Mouse (Mus musculus) kidney, embryonic 16.5 days (tissue): ENCODE results near the gene Dcaf17. TPM values are rescaled to one million over a fixed set of nuclear protein-coding genes. Genes with fewer than 3 reads are reported as not detected.
A peak's percentile ranks its signal among the peaks of the same experiment; 100 is the strongest.

ENCODE experiments used
- ATAC-seq: fragments of 200-750 bp; cut with Nextera tagmentation; 2 replicates; pipeline ENCODE4 v1.8.0; 2017; ENCODE audit warnings: moderate TSS enrichment; ENCODE audit not compliant: low FRiP score, low TSS enrichment
- H3K27ac ChIP-seq: fragments of 300-500 bp; sonication (generic); 2 replicates; pipeline ENCODE4 v1.5.1; 2014; ENCODE audit warnings: low read length
- H3K27me3 ChIP-seq: fragments of 300-500 bp; sonication (generic); 2 replicates; pipeline ENCODE4 v1.6.1; 2014; ENCODE audit warnings: low read length, control low read depth, mixed read lengths; ENCODE audit not compliant: insufficient read depth
- H3K36me3 ChIP-seq: fragments of 300-500 bp; sonication (generic); 2 replicates; pipeline ENCODE4 v1.6.1; 2014; ENCODE audit warnings: low read length, control low read depth, mixed read lengths; ENCODE audit not compliant: insufficient read depth
- H3K4me1 ChIP-seq: fragments of 300-500 bp; sonication (generic); 2 replicates; pipeline ENCODE4 v1.6.1; 2014; ENCODE audit warnings: low read length, control low read depth, mixed read lengths; ENCODE audit not compliant: insufficient read depth
- H3K4me2 ChIP-seq: fragments of 300-500 bp; sonication (generic); replicated peaks from 2 replicates; pipeline ENCODE4 v1.6.1; 2014; ENCODE audit warnings: low read depth, low read length
- H3K4me3 ChIP-seq: fragments of 300-500 bp; sonication (generic); 2 replicates; pipeline ENCODE4 v1.5.1; 2014; ENCODE audit warnings: mild to moderate bottlenecking, low read length
- H3K9ac ChIP-seq: fragments of 300-500 bp; sonication (generic); replicated peaks from 2 replicates; pipeline ENCODE4 v1.6.1; 2014; ENCODE audit warnings: low read length
- H3K9me3 ChIP-seq: fragments of 300-500 bp; sonication (generic); 2 replicates; pipeline ENCODE4 v1.6.1; 2016; ENCODE audit warnings: low read length, control low read depth
- WGBS: fragments of 180-500 bp; shearing (Covaris S2); extraction: QIAGEN DNeasy Blood & Tissue Kit; methylation state at CpG from one replicate; pipeline ENCODE4 v1.1.7; 2014; 5-methylcytosine and 5-hydroxymethylcytosine counted together
- polyA plus RNA-seq: library from polyadenylated mRNA; unstranded; fragments of >200 nt; fragmentation: Nextera tagmentation; extraction: Ambion mirVana; gene quantifications from 2 replicates; pipeline ENCODE4 v1.2.1, GENCODE M21; 2015

Gene Dcaf17
- polyA plus RNA-seq, 1 experiment from 2014 or later, result 37.7 TPM

DNA sequence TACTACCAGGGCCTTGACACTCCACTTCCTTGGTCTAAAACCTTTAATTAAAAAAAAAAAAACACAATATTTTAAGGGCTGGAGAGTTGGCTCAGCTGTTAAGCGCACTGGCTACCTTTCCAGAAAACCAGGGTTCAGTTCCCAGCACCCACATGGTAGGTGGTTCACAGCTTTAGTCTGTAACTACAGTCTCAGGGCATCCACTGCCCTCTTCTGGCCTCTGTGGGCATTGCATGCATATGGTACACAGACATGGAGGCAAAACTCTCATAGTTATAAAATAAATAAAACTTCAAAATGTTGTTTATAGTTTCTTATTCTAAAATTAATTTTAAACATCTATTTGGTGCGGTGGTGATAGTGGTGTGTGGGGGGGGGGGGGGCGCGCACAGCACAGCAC lies 61.0 kb downstream of the Dcaf17 start:
- no peaks in the 10 kb centered on the region for H3K36me3 ChIP-seq
- peaks cover 11% of the 10 kb centered on the region; the same call in 1 of the 2 replicates for H3K4me1 ChIP-seq
- WGBS, result 89% methylated on average over 4 of the region's 4 CpGs
- H3K9ac ChIP-seq, result no peak overlapping the region
- H3K9me3 ChIP-seq, result peaks cover 5% of the 10 kb centered on the region
- peaks cover 15% of the 10 kb centered on the region for H3K27me3 ChIP-seq
- no peak overlapping the region for H3K4me3 ChIP-seq
- no peak overlapping the region for H3K27ac ChIP-seq
- H3K4me2 ChIP-seq, result no peak overlapping the region
- ATAC-seq, result no peak

- ATAC-seq, result peak; percentile 65; the same call in 1 of the 2 replicates
- Histone ChIP-seq H3K27me3 (peaks cover 15% of the 10 kb centered on the region), H3K36me3 (no peaks in the 10 kb centered on the region), H3K27ac (no peak within 1 kb of the TSS), H3K4me1 (peaks cover 11% of the 10 kb centered on the region; the same call in 1 of the 2 replicates), H3K9me3 (peaks cover 5% of the 10 kb centered on the region), H3K9ac (peak within 1 kb of the TSS; percentile 70), H3K4me3 (peak within 1 kb of the TSS; percentile 65), H3K4me2 (peak within 1 kb of the TSS; percentile 95)
- 2% methylated on average over 60 of the region's 60 CpGs for WGBS
These were observed 62.9 kb downstream of the Dcaf17 start, which contains the start of gene Cybrd1 for GRCm38 (mm10) chr2:71117797-71118708. Gene Cybrd1, plus strand, starts transcription at chr2:71117923.

- Histone ChIP-seq H3K36me3 (no peaks in the 10 kb centered on the region), H3K27ac (no peak overlapping the region), H3K4me2 (no peak overlapping the region), H3K4me1 (peaks cover 13% of the 10 kb centered on the region), H3K4me3 (no peak overlapping the region), H3K9me3 (peaks cover 4% of the 10 kb centered on the region), H3K27me3 (peaks cover 15% of the 10 kb centered on the region), H3K9ac (no peak overlapping the region)
- ATAC-seq, result no peak
- 84% methylated on average over 10 of the region's 10 CpGs for WGBS
These were observed 65.7 kb downstream of the Dcaf17 start for GRCm38 (mm10) chr2:71120844-71121243.

DNA sequence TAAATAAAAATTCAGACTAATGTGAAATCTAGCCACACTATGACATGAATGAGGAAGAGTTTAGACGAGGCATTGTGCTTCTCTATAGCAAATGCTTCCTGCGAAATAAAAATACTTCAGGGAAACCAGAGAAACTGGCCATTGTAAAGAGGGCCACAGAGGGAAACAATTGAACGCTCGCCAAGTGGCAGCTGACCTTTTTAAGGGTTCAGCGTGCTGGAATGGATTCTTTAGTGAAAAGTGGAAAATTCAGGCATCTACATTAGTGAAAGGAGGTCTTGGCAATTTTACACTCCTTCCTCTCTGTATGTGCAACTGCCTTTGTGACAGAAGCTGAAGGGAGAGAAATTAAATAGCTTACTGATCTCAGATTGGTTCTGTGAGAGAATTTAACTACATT lies 66.3 kb downstream of the Dcaf17 start:
- Histone ChIP-seq H3K9me3 (no peaks in the 10 kb centered on the region), H3K4me1 (peaks cover 13% of the 10 kb centered on the region), H3K4me3 (no peak overlapping the region), H3K9ac (no peak overlapping the region), H3K36me3 (no peaks in the 10 kb centered on the region), H3K27ac (no peak overlapping the region), H3K4me2 (no peak overlapping the region), H3K27me3 (peaks cover 15% of the 10 kb centered on the region)
- ATAC-seq, result no peak
- 53% methylated on average over 5 of the region's 5 CpGs for WGBS

DNA sequence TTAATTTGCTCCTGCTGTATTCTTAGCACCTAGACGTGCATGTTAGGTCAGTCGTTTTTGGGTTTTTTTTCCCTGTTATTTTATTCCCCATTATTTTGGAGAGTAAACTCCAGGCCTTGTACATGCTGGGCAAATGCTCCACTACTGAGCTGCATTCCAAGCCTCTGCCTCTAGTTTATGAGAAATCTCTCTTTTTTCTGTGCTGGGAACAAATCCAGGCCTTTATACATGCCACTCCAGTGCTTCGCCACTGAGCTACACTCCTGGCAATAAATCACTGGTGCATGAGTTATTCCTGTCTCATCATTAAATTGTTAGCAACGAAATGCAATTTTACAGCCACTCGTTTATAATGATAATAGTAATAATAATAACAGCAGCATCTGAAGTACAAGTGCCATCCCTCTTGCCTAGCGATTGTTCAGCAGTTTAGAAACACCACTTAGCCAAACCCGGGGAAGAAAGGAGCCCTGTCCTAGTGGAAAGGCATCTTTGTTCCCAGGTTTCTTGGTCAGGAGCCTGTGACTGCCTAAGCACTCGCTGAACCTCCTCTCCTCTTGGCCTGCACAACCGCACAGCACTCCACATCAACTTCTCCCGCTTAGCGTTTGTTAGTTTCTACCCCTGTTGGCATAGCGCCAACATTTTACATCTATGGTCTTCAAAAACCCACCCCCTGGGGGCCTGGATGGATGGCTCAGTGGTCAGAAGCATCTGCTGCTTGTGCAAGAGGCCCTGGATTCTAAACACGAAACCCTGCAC lies 67.3 kb downstream of the Dcaf17 start:
- no peak for ATAC-seq
- WGBS, result 68% methylated on average over 13 of the region's 13 CpGs

GRCm38 (mm10) chr2:71123591-71123990 lies 68.5 kb downstream of the Dcaf17 start:
- 56% methylated on average over 2 of the region's 2 CpGs for WGBS
- Histone ChIP-seq H3K36me3 (no peaks in the 10 kb centered on the region), H3K9ac (no peak overlapping the region), H3K27ac (no peak overlapping the region), H3K9me3 (no peaks in the 10 kb centered on the region), H3K4me1 (peaks cover 4% of the 10 kb centered on the region), H3K4me3 (no peak overlapping the region), H3K4me2 (no peak overlapping the region), H3K27me3 (peaks cover 9% of the 10 kb centered on the region; the same call in 1 of the 2 replicates)
- no peak for ATAC-seq

More for the DNA sequence above, 67.3 kb downstream of the Dcaf17 start:
- H3K27ac ChIP-seq, result no peak overlapping the region
- H3K4me3 ChIP-seq, result no peak overlapping the region
- H3K36me3 ChIP-seq, result no peaks in the 10 kb centered on the region
- peaks cover 11% of the 10 kb centered on the region for H3K27me3 ChIP-seq
- no peaks in the 10 kb centered on the region for H3K9me3 ChIP-seq
- no peak overlapping the region for H3K9ac ChIP-seq
- peaks cover 13% of the 10 kb centered on the region for H3K4me1 ChIP-seq
- no peak overlapping the region for H3K4me2 ChIP-seq

- no peak overlapping the region for H3K9ac ChIP-seq
- peaks cover 3% of the 10 kb centered on the region; the same call in 1 of the 2 replicates for H3K4me1 ChIP-seq
- no peak overlapping the region for H3K27ac ChIP-seq
- H3K36me3 ChIP-seq, result no peaks in the 10 kb centered on the region
- H3K4me3 ChIP-seq, result no peak overlapping the region
- 65% methylated on average over 10 of the region's 10 CpGs for WGBS
- H3K27me3 ChIP-seq, result no peaks in the 10 kb centered on the region
- H3K9me3 ChIP-seq, result no peaks in the 10 kb centered on the region
- no peak for ATAC-seq
- H3K4me2 ChIP-seq, result no peak overlapping the region
These were observed 72.8 kb downstream of the Dcaf17 start for GRCm38 (mm10) chr2:71127779-71128534.

GRCm38 (mm10) chr2:71130366-71130765 lies 75.2 kb downstream of the Dcaf17 start:
- Histone ChIP-seq H3K4me3 (no peak overlapping the region), H3K4me1 (no peaks in the 10 kb centered on the region), H3K4me2 (no peak overlapping the region), H3K9ac (no peak overlapping the region), H3K27ac (no peak overlapping the region), H3K27me3 (no peaks in the 10 kb centered on the region), H3K9me3 (no peaks in the 10 kb centered on the region), H3K36me3 (no peaks in the 10 kb centered on the region)
- ATAC-seq, result no peak
- WGBS, result 78% methylated on average over 2 of the region's 2 CpGs

- 77% methylated on average over 3 of the region's 3 CpGs for WGBS
- ATAC-seq, result no peak
These were observed 76.9 kb downstream of the Dcaf17 start for GRCm38 (mm10) chr2:71131866-71132496.

More at GRCm38 (mm10) chr2:71131866-71132496, 76.9 kb downstream of the Dcaf17 start:
- Histone ChIP-seq H3K27ac (no peak overlapping the region), H3K9ac (no peak overlapping the region), H3K36me3 (no peaks in the 10 kb centered on the region), H3K27me3 (no peaks in the 10 kb centered on the region), H3K4me1 (no peaks in the 10 kb centered on the region), H3K9me3 (no peaks in the 10 kb centered on the region), H3K4me2 (no peak overlapping the region), H3K4me3 (no peak overlapping the region)
